Mouse (Mus musculus): ENCODE measurements around the gene Cntd1. TPM values are rescaled to one million over a fixed set of nuclear protein-coding genes. Genes with fewer than 3 reads are reported as not detected.
"Not testable (repeated sequence)": the region's sequence is repeated elsewhere in the genome, so short reads cannot be mapped to it uniquely, and the experiment has no call there.

Gene Cntd1
- total RNA-seq, 2 experiments from 2014 or later = 1.6 to 1.7 TPM

- ATAC-seq (ENCODE audit: poor library complexity, severe bottlenecking) = no peak
These were observed 50.3 kb downstream of the Cntd1 start for GRCm38 (mm10) chr11:101328941-101329635.

DNA sequence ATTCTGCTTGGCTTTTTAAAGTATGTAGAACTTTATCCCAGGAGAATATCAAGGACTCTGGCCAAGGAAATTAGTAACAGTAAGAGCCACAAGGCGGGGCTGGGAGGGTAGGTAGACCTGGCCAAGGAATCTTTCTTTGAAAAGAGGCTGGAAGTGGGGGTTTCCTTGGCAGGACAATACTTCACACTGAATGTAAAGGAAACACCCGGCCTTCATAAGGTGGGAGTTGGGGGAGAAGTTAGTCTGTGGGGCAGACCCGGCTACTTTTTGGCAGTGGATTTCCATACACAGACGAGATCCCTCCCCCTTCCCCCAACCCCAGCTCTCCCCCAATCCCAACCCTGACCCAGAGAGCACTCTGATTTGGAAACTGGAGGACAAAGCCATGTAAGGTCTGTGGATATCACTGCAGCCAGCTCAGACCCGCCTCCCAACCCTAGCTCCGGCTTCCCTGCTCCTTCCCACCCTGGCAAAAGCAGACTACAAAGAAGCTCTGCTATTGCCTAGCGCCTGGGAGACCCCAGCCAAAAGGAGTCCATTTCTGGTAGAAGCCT is 51.6 kb downstream of the Cntd1 start, which contains the start of gene Aoc3:
Aoc3 (plus strand) TSS at position 235 of the 554 bp plus-strand sequence.
- ATAC-seq (ENCODE audit: poor library complexity, severe bottlenecking) = no peak

DNA sequence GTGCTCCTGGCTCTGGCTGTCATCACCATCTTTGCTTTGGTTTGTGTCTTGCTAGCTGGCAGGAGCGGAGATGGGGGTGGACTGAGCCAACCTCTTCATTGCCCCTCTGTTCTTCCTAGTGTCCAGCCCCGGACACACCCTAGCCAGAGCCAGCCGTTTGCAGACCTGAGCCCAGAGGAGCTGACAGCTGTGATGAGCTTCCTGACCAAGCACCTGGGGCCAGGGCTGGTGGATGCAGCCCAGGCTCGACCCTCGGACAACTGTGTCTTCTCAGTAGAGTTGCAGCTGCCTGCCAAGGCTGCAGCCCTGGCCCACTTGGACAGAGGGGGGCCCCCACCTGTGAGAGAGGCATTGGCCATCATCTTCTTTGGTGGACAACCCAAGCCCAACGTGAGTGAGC is 52.1 kb downstream of the Cntd1 start:
- not testable (repeated sequence) for ATAC-seq (ENCODE audit: poor library complexity, severe bottlenecking)

- ATAC-seq (ENCODE audit: poor library complexity, severe bottlenecking) = no peak
These were observed 53.7 kb downstream of the Cntd1 start for GRCm38 (mm10) chr11:101332537-101332936.

DNA sequence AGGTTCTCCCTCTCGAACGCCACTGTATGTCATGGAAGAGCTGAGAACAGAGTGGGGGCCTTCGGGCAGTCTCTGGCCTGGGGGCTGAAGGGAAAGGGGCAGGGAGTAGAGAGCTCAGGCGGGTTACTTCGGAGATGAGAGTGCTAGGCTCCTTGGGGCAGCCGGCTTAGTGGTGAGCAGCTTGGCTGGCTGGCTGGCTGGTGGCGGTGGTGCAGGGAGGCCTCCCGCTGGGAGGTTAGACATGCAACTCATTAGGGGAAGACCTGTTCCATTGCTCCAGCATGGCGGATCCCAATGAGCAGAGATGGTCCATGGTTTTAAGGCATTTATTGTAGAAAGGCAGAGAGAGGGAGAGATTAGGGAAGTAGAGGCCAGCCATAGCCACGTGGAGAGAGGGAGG is 55.2 kb downstream of the Cntd1 start:
- no peak for ATAC-seq (ENCODE audit: poor library complexity, severe bottlenecking)

DNA sequence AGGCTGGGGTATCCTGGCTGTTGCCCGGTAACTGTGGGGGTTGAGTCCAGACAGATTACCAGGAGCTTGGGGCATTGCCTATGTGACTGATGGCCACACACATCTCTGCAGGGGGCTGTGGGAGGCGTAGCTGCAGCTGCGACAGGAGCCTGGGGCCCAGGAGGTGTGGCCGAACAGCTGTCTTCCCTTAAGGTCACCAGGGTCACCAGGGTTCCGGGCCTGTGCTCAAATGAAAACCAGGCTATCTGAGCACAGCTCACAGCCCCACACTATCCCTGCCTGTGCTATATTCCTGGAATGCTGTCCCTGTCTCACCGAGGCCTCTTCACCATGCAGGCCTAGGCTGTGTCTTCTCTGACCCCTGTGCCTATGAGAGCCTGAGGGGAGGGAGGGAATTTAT is 55.7 kb downstream of the Cntd1 start:
- no peak for ATAC-seq (ENCODE audit: poor library complexity, severe bottlenecking)

- no peak for ATAC-seq (ENCODE audit: poor library complexity, severe bottlenecking)
These were observed 56.9 kb downstream of the Cntd1 start for GRCm38 (mm10) chr11:101335685-101336084.

- ATAC-seq (ENCODE audit: poor library complexity, severe bottlenecking) = no peak
These were observed 59.4 kb downstream of the Cntd1 start for GRCm38 (mm10) chr11:101338123-101338760.

Other genes starting within 250 kb of the Cntd1 start
- gene Naglu, start 209.0 kb upstream of the Cntd1 start, total RNA-seq (2015) = 7.2 and 7.9 TPM in 2 replicates
- gene Naglu, start 209.0 kb upstream of the Cntd1 start, total RNA-seq (2017) = 8.9 and 9.1 TPM in 2 replicates
- gene Hsd17b1, start 200.6 kb upstream of the Cntd1 start, total RNA-seq (2015) = 0.11 and 0.45 TPM in 2 replicates
- 0.29 TPM in 1 of 2 replicates, not detected in the other for gene Hsd17b1, start 200.6 kb upstream of the Cntd1 start, total RNA-seq (2017)
- gene Coasy, start 196.4 kb upstream of the Cntd1 start, total RNA-seq (2015) = 10.6 and 13.1 TPM in 2 replicates
- 11.4 and 15.8 TPM in 2 replicates for gene Coasy, start 196.4 kb upstream of the Cntd1 start, total RNA-seq (2017)
- 62.7 and 64.8 TPM in 2 replicates for gene Mlx, start 191.7 kb upstream of the Cntd1 start, total RNA-seq (2015)
- gene Mlx, start 191.7 kb upstream of the Cntd1 start, total RNA-seq (2017) = 79.3 and 96.0 TPM in 2 replicates
- 11.5 and 14.9 TPM in 2 replicates for gene Psmc3ip, start 183.6 kb upstream of the Cntd1 start, total RNA-seq (2015)
- 21.3 and 24.1 TPM in 2 replicates for gene Psmc3ip, start 183.6 kb upstream of the Cntd1 start, total RNA-seq (2017)
- 15.9 and 17.2 TPM in 2 replicates for gene Retreg3, start 159.1 kb upstream of the Cntd1 start, total RNA-seq (2015)
- 48.1 and 53.1 TPM in 2 replicates for gene Retreg3, start 159.1 kb upstream of the Cntd1 start, total RNA-seq (2017)
- 14.5 and 15.2 TPM in 2 replicates for gene Tubg1, start 159.1 kb upstream of the Cntd1 start, total RNA-seq (2015)
- 32.2 and 34.4 TPM in 2 replicates for gene Tubg1, start 159.1 kb upstream of the Cntd1 start, total RNA-seq (2017)
- not detected in 2 replicates for gene Tubg2, start 123.1 kb upstream of the Cntd1 start, total RNA-seq (2015)
- gene Tubg2, start 123.1 kb upstream of the Cntd1 start, total RNA-seq (2017) = not detected in 2 replicates
- gene Cntnap1, start 108.5 kb upstream of the Cntd1 start, total RNA-seq (2015) = not detected in 2 replicates
- 0.07 TPM in 1 of 2 replicates, not detected in the other for gene Cntnap1, start 108.5 kb upstream of the Cntd1 start, total RNA-seq (2017)
- gene Plekhh3, start 107.7 kb upstream of the Cntd1 start, total RNA-seq (2015) = 0.96 and 1.6 TPM in 2 replicates
- gene Plekhh3, start 107.7 kb upstream of the Cntd1 start, total RNA-seq (2017) = 1.8 and 3.8 TPM in 2 replicates
- 0.11 TPM in 1 of 2 replicates, not detected in the other for gene Ccr10, start 103.6 kb upstream of the Cntd1 start, total RNA-seq (2015)
- gene Ccr10, start 103.6 kb upstream of the Cntd1 start, total RNA-seq (2017) = 0.07 and 0.37 TPM in 2 replicates
- 20.0 and 20.8 TPM in 2 replicates for gene Ezh1, start 52.5 kb upstream of the Cntd1 start, total RNA-seq (2015)
- 20.0 and 20.1 TPM in 2 replicates for gene Ezh1, start 52.5 kb upstream of the Cntd1 start, total RNA-seq (2017)
- not detected in 2 replicates for gene Ramp2, start 33.0 kb upstream of the Cntd1 start, total RNA-seq (2015)
- gene Ramp2, start 33.0 kb upstream of the Cntd1 start, total RNA-seq (2017) = not detected in 2 replicates
- 169 and 184 TPM in 2 replicates for gene Vps25, start 25.3 kb upstream of the Cntd1 start, total RNA-seq (2015)
- gene Vps25, start 25.3 kb upstream of the Cntd1 start, total RNA-seq (2017) = 54.6 and 55.7 TPM in 2 replicates
- 0.27 TPM in 1 of 2 replicates, not detected in the other for gene Wnk4, start 18.4 kb upstream of the Cntd1 start, total RNA-seq (2015)
- 0.15 TPM in 1 of 2 replicates, not detected in the other for gene Wnk4, start 18.4 kb upstream of the Cntd1 start, total RNA-seq (2017)
- gene Coa3, start 102 bp downstream of the Cntd1 start, total RNA-seq (2015) = 69.8 and 71.2 TPM in 2 replicates
- gene Coa3, start 102 bp downstream of the Cntd1 start, total RNA-seq (2017) = 23.2 and 33.6 TPM in 2 replicates
- 62.2 and 68.0 TPM in 2 replicates for gene Becn1, start 23.3 kb downstream of the Cntd1 start, total RNA-seq (2015)
- gene Becn1, start 23.3 kb downstream of the Cntd1 start, total RNA-seq (2017) = 129 and 168 TPM in 2 replicates
- gene Psme3, start 37.2 kb downstream of the Cntd1 start, total RNA-seq (2015) = 90.6 and 116 TPM in 2 replicates
- gene Psme3, start 37.2 kb downstream of the Cntd1 start, total RNA-seq (2017) = 62.1 and 91.5 TPM in 2 replicates
- 0.98 and 2.1 TPM in 2 replicates for gene Aoc2, start 46.1 kb downstream of the Cntd1 start, total RNA-seq (2015)
- gene Aoc2, start 46.1 kb downstream of the Cntd1 start, total RNA-seq (2017) = 0.95 and 1.4 TPM in 2 replicates
- 0.05 TPM in 1 of 2 replicates, not detected in the other for gene Aoc3, start 51.6 kb downstream of the Cntd1 start, total RNA-seq (2015)
- gene Aoc3, start 51.6 kb downstream of the Cntd1 start, total RNA-seq (2017) = not detected in 2 replicates
- not detected in 2 replicates for gene G6pc, start 88.5 kb downstream of the Cntd1 start, total RNA-seq (2015)
- gene G6pc, start 88.5 kb downstream of the Cntd1 start, total RNA-seq (2017) = not detected in 2 replicates
- 11.6 and 18.1 TPM in 2 replicates for gene Aarsd1, start 138.6 kb downstream of the Cntd1 start, total RNA-seq (2015)
- gene Aarsd1, start 138.6 kb downstream of the Cntd1 start, total RNA-seq (2017) = 22.9 and 28.9 TPM in 2 replicates
- gene Gm27029, start 145.8 kb downstream of the Cntd1 start, total RNA-seq (2015) = 1.7 TPM in 1 of 2 replicates, not detected in the other
- 0.95 and 1.3 TPM in 2 replicates for gene Gm27029, start 145.8 kb downstream of the Cntd1 start, total RNA-seq (2017)
- 2.4 and 3.0 TPM in 2 replicates for gene Rundc1, start 146.1 kb downstream of the Cntd1 start, total RNA-seq (2015)
- 3.1 and 3.3 TPM in 2 replicates for gene Rundc1, start 146.1 kb downstream of the Cntd1 start, total RNA-seq (2017)
- 0.43 and 2.5 TPM in 2 replicates for gene Ptges3l, start 146.3 kb downstream of the Cntd1 start, total RNA-seq (2015)
- gene Ptges3l, start 146.3 kb downstream of the Cntd1 start, total RNA-seq (2017) = 0.66 TPM in 1 of 2 replicates, not detected in the other
- gene Rpl27, start 163.3 kb downstream of the Cntd1 start, total RNA-seq (2015) = 334 and 336 TPM in 2 replicates
- 2,102 and 2,594 TPM in 2 replicates for gene Rpl27, start 163.3 kb downstream of the Cntd1 start, total RNA-seq (2017)
- gene Ifi35, start 169.4 kb downstream of the Cntd1 start, total RNA-seq (2015) = 60.6 and 62.4 TPM in 2 replicates
- 47.3 and 56.5 TPM in 2 replicates for gene Ifi35, start 169.4 kb downstream of the Cntd1 start, total RNA-seq (2017)
- gene Rnd2, start 186.0 kb downstream of the Cntd1 start, total RNA-seq (2015) = 0.13 and 0.16 TPM in 2 replicates
- gene Rnd2, start 186.0 kb downstream of the Cntd1 start, total RNA-seq (2017) = 0.20 TPM in 1 of 2 replicates, not detected in the other
- 7.3 and 10.8 TPM in 2 replicates for gene Vat1, start 187.2 kb downstream of the Cntd1 start, total RNA-seq (2015)
- 3.4 and 5.2 TPM in 2 replicates for gene Vat1, start 187.2 kb downstream of the Cntd1 start, total RNA-seq (2017)